Mouse (Mus musculus): ENCODE results near the gene Gm20403. TPM values are rescaled to one million over a fixed set of nuclear protein-coding genes. Genes with fewer than 3 reads are reported as not detected.

The Gm20403 gene
- polyA plus RNA-seq, 1 experiment from 2014 or later: not detected

Other genes starting within 250 kb of the Gm20403 start
- 185 and 189 TPM in 2 replicates for gene Snx6, start 190.8 kb downstream of the Gm20403 start, polyA plus RNA-seq (2015; fragmentation: Nextera tagmentation; extraction: Ambion mirVana)
- 79.4 and 84.0 TPM in 2 replicates for gene Cfl2, start 123.7 kb downstream of the Gm20403 start, polyA plus RNA-seq (2015; fragmentation: Nextera tagmentation; extraction: Ambion mirVana)
- 33.2 and 35.5 TPM in 2 replicates for gene Baz1a, start 27.8 kb upstream of the Gm20403 start, polyA plus RNA-seq (2015; fragmentation: Nextera tagmentation; extraction: Ambion mirVana)
- 13.4 and 13.5 TPM in 2 replicates for gene 2700097O09Rik, start 93.6 kb upstream of the Gm20403 start, polyA plus RNA-seq (2015; fragmentation: Nextera tagmentation; extraction: Ambion mirVana)
- 144 and 152 TPM in 2 replicates for gene Srp54a, start 93.7 kb upstream of the Gm20403 start, polyA plus RNA-seq (2015; fragmentation: Nextera tagmentation; extraction: Ambion mirVana)
- 20.9 and 25.9 TPM in 2 replicates for gene Fam177a, start 137.9 kb upstream of the Gm20403 start, polyA plus RNA-seq (2015; fragmentation: Nextera tagmentation; extraction: Ambion mirVana)
- 63.4 and 66.1 TPM in 2 replicates for gene Srp54b, start 168.6 kb upstream of the Gm20403 start, polyA plus RNA-seq (2015; fragmentation: Nextera tagmentation; extraction: Ambion mirVana)
- not detected in 2 replicates for gene 1700047I17Rik2, start 213.1 kb upstream of the Gm20403 start, polyA plus RNA-seq (2015; fragmentation: Nextera tagmentation; extraction: Ambion mirVana)
- gene Srp54c, start 243.6 kb upstream of the Gm20403 start, polyA plus RNA-seq (2015; fragmentation: Nextera tagmentation; extraction: Ambion mirVana): 72.5 and 81.4 TPM in 2 replicates